Mouse (Mus musculus) T-helper 1 cell (primary cell): ENCODE results near the gene Kank2.

Experiments
- in situ Hi-C: fragments of 300-600 bp; cut with MboI, MseI; formaldehyde crosslinking; loops from one replicate; pipeline ENCODE4 v1.15.1; 2025; ENCODE audit warnings: high pct_unique_total_duplicates

The Kank2 gene

DNA sequence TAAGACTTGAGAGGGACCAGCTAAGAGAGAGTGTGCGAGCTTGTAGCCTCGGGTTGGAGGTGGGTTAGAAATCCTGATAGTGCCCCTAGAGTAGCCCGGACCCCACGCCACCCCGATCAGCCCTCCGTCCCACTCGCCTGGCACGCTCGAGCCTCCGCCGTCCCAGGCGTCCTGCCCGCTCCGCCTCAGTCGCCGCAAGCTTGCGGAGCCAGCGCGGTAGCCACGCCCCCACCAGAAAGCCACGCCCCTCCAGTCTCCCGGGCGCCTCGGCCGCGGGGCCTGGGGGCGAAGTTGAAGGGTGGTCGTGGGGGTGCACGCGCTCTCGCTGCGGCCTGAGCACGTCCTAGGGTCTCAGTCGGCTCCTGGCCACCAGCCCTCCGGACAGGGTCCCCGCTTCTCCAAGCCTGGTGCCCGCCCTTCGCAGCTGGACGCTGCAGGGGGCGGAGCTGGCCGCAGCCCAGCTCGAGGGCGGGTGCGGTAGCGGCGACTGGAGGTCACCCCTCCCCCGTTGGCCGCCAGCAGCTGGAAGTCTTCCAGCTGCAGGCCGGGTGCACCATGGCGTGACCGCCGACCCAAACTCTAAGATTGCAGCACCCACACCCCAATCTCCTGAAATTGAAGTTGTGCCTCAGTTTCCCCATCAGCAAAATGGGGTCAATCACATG, at the start of gene Kank2:
Kank2 (minus strand) TSS at position 400 of the 665 bp plus-strand sequence.
- in situ Hi-C loops: no loop called here

DNA sequence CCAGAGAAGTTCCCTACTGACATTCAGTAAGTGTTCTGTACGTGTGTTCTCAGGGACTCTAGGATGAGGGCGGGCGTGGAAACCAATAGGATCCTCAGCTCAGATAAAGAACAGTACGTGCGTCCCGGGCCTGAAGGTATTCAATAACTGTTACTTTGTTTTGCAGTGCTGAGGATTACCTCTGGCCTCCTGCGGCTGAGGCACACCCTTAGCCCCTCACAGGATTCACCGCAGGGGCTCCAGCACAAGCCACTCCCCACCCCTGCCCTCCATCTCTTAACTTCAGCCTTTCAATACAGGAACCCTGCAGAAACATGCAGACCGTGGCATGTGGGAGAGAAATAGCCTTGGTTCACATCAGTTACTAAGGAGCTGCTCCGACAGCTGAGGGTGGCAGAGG, 49.4 kb upstream of the Kank2 start:
- in situ Hi-C loops: no loop called here

DNA sequence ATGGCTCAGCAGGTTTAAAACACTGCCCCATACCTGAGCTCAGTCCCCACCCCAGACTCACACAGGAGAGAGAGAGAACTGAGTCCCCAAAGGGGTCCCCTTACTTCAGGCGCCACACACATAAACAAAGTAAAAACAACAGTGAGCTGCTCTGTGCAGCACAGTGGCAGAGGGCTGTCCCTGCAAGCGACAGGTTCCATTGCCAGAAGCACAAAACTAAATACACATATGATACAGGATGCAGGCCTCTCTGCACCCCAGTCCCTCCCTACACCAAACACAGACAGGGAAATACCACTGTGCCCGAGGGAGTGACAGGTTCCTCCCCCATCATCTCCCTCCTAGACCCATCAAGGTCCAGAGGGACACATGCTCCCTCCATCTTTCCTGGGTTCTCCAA, 48.9 kb upstream of the Kank2 start:
- in situ Hi-C loops: no loop called here

DNA sequence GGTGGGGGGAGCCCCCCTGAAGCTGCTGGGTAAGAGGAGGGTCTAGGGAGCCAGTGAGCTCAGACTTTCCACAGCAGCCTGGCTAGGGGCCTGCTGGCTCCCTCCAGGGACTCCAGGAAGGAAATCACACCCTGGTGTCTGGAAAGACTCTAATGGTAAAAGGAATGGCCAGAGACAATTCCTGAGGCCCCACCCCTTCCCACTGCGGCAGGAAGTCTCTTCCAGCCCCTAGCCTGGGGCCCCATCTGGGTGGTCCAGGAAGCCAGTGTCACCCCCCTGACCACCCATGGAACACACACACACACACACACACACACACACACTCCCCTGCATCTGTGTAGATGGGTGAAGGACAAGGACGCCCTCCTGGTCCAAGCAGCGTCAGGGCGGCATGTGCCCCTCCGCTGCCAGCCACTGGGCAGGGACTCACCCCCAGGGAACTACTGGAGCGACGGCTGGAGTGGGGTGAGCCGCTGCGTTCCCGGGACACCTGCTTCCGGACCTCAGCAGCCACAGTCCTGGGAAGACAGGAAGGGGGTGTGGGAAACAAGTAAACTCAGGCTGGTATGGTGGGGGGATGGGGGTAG, 48.3 kb upstream of the Kank2 start:
- in situ Hi-C loops: no loop called here

DNA sequence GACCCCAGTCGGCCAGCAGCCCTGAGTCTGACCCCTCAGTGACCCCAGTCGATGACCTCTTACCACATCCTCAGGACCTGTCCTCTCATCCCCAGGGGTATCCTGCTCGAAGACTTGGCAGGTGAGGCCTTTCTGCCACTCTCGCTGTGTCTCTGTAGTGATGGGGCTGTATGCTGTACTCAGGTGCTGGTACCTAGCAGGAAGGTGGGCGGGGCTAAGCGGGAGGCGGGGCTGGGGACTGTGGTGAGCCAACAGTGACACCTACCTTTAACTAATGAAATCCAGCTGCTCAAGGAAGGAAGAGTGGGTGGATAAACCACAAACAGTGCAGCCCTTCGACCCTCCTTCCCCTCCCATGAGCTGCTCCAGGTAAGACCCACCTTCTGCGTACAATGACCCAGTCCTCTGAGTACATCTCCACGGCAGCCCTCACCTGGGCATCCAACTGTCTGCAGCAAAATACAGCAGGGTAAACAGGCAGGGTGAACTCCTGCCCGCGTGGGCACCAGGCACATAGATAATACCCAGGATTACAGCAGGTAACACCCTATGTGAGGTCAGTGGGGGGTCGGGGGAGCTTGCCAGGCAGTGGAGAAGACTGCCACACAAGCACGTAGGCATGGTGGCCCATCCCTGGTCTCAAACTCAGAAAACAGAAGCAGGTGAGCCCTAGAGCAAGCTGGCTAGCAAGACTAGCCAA, 47.0 kb upstream of the Kank2 start:
- in situ Hi-C loops: no loop called here

DNA sequence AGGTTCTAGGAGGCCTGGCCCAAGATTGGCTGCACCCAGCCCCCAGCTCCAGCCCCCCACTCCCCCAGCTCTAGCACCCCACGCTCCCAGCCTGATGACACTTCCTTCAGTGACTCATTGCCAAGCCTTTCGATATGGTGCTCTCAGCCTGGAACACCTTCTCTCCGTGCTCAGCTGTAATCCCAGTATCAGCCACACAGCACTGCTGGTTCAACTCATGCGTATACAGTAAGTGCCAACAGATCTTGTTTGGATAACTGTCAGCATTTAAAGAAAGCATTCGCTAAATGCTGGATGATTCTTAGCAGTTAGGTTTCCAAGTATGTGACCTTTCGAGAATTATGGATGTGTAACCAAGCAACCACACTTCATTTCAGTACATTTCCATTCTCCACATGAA, 44.5 kb upstream of the Kank2 start:
- in situ Hi-C loops: no loop called here

DNA sequence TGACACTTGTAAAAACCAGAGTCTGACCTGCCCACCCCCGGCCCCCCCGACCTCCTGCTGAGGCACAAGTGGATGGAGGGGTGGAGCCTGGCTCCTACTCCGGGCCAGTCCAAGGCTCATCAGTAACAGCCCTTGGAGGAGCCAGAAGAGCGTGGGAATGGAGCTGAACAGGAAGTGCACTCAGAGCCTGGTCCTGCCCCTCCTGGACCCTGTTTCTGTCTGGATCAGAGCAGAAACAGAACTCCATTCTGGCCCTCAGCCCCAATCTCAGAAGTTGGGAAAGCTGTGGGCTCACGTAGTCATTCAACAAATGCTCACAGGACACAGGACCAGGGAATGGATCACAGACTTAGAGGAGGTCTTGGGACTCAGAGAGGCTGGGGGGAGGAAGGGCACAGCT, 43.8 kb upstream of the Kank2 start:
- in situ Hi-C loops: no loop called here

DNA sequence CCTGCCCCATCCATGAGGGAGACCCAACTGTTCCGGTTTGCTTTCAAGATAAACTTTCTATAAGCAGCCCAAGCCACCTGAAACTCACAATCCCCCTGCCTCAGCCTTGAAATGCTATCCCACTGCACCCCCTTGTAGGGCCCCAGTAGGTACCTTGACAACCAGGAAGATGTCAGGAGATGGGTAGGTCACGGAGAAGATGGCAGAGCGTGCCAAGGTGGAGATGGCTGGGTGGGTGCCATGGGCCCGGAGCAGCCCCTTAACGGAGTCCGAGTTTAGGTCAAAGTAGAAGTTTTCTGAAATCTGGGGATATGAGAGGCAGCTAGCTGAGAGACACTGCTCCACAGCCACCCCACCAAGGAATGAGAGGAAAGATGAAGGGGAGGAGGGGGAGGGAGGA, 42.8 kb upstream of the Kank2 start:
- in situ Hi-C loops: no loop called here

DNA sequence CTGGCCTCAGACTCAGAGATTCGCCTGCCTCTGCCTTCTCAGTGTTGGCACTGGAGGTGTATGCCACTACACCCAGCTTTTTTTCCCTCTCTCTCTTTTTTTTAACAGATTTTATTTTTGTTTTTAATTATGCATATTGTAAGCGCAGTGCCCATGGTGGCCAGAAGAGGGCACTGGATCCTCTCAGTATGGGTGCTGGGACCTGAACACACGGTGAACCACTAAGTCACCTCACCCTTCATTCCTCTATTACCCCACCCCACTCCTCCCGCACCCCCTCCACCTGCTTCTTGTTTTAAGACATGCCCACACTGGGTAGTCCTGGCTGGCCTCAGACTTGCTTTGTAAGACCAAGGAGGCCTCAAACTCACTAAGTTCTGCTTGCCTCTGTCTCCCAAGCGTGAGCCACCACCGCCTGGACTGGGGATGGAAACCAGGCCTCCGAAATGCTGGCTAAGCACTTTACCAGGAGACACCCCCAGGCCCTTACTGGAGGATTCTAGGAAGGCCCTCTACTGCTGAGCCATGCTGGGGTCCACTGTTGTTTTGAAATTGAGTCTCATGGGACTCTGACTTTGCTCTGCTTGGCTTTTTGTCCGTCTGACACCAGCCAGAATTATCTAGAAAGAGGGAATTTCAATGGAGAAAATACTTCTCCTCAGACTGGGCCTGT, 41.7 kb upstream of the Kank2 start:
- in situ Hi-C loops: no loop called here

DNA sequence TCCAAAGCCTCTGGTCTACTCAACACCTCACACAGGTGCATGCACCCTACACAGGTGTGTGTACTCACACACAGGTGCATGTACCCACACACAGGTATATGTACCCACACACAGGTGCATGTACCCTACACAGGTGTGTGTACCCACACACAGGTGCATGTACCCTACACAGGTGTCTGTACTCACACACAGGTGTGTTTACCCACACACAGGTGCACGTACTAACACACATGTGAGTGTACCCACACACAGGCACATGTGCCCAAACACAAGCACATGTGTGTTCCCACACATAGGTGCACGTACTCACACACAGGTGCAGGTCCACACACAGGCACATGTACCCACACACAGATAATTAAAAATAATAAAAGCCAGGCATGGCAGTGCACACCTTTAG, 39.1 kb upstream of the Kank2 start:
- in situ Hi-C loops: no loop called here

DNA sequence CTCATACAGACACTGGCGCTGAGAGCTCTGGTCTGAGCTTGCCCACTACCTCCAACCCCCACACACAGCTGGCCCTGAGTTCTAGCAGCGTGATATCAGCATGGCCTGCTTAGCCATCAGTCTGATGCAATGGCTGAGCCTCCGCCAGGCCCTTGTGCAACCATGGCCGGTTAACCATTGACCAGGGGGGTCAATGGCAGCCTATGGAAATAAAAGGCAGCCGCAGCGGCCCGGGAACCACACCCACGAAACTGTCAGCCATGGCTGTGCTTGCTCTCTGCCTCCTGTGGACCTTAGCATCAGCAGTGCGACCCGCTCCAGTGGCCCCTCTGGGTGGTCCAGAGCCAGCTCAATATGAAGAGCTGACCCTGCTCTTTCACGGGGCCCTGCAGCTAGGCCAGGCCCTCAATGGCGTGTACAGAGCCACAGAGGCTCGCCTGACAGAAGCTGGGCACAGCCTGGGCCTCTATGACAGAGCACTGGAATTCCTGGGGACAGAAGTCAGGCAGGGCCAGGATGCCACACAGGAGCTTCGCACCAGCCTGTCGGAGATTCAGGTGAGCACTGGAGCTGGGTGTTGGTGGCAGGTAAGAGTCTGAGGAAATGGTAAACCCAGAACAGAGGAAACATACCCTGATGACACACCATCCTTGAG, 36.8 kb upstream of the Kank2 start, which contains the start of gene Angptl8:
Angptl8 (plus strand) TSS at position 253 of the 655 bp plus-strand sequence.
- in situ Hi-C loops: no loop called here

DNA sequence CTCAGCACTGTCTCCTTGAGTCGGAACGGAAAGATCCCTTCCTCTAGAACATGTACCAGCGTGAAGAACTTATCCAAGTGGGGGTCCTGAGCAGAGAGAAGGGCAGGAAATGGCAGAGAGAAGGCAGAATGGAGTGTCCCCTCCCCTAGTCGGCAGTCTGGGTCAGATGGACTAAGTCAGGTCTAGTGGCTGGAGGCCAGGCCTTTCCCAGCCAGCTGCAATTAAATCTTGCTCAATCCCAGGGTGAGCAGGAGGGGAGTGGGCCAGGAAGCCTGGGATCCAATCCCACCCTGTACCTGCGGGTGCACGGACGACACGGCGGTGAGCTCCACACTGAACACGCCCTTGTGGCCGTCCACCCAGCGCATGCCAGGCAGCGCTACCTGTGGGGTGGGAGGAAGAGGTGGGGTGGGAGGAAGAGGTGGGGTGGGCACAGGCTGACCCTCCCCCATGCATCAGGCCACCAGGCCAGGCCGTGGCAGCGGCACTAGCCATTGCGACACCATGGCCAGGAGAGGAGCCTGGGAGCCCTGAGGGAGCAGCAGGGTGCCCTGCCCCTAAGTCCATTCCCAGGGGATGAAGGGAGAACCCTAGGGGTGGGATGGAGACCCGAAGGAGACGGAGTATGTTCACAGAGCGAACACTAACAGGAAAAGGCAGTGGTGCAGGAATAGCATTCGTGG, 33.2 kb upstream of the Kank2 start:
- in situ Hi-C loops: no loop called here

DNA sequence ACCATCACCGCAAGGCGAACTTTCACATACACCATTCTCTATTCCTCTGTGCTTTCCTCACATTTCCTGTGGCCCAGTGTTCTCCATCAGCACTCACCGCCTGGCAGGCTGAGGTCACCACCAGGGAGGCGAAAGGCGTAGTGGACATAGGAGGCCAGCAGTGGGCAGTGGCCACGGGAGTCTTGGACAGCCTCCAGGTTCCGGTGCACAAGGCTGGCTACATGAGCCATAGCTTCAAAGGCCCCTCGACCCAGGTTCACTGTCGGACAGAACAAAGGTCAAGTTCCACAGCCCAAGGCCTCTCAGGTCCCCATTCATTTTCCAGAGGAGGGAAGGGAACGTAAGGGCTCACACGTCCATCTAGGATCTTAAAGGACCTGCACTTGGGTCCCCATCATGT, 32.4 kb upstream of the Kank2 start:
- in situ Hi-C loops: no loop called here

DNA sequence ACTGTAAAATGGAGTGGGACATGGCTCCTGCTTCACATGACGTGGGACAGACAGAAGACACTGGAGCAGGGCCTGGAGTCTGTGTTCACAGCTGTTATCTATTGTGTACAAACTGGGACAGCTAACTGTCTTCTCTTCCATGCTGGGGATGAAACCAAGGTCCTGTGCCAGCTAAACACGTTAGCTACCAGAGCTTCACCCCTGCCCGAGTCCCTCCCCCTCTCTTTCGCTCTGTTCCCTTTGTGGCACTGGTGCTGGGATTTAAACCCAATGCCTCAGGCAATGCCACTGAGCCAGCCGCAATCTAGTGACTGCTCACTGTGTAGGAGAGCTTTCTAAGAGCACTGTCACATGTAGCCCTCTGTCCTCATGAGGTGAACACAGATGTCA, 31.9 kb upstream of the Kank2 start:
- in situ Hi-C loops: no loop called here

DNA sequence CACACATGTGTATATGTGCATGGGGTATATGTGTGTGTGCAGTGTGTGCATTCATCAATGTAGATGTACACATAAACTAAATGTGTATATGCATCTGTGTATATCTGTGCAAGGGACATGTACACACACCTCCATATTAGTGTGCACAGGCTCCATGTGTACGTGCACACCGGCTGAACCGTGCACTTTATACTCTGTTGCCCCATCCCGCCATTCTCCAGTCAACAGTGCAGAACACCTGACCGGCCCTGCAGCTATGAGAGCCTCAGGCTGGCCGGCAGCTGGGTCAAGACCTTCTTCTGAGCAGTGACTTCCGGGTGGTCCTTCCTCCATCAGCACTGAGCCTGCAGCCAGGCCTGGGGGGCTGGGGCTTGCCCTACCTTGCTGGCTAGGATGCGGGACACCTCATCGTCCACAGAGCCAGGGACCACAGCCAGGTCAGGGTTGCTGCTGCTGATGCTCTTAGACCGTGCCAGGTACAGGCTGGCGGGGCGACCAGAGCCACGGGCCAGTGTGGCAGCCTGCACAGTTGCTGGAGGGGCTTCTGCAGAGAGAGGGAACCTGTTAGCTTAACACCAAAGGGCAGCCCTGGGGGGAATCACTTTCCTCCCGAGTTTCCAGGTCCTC, 31.4 kb upstream of the Kank2 start:
- in situ Hi-C loops: no loop called here

DNA sequence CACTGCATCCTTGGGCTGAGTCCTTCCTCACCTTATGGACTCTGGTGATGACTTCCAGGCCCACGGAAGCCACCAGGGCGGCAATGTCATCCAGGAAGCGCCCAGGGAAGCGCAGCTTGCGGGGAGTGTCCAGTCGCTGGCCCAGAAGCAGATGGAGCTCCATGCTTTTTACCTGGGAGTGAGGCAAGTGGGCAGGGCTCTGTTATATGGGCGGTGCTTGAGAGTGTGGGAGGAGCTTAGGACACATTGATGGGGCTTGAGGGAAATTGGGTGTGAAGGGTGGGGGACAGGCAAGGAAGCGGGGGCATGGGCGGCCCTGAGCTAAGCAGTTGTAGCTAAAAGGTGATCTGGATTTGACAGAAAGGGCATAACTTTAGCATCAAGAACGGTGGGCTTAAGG, 25.8 kb upstream of the Kank2 start:
- in situ Hi-C loops: loop anchor here (5.0 kb wide), 1 partner anchor 68 kb away; no protein-coding TSS in a partner anchor

DNA sequence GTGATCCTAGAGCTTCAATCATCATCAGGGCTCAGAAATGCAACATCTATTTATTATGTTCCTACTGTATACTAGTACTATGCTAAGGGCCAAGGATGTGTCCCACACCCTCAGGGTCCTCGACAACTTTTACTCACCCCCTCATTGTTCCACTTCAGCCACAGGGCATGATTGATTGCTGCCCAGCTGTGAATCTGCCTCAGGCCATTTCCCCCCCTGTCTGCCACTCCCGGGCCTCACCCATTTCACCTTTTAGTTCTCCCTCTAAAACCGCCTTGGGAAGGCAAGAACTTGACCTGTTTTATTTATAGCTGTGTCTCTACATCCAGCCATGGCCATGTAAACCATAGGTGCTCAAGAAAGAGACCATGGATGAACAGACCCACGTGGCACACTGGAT, 25.4 kb upstream of the Kank2 start:
- in situ Hi-C loops: loop anchor here (5.0 kb wide), 1 partner anchor 68 kb away; no protein-coding TSS in a partner anchor

DNA sequence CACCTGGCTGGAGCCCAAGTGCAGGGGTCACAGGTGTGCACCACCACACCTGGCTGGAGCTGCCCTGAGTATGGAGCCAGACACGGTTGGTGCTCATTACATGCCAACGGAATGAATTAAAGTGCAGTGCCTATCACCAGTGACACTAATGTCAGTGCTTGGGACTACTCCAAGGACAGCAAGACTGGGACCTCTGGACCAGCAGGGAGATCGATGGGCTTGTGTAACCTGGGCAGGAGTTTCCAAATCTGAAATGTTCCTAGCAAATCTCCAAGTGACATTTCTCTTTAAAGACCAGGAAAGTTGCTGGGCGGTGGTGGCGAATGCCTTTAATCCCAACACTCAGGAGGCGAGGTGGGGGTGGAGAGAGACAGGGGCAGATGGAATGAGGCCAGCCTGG, 24.1 kb upstream of the Kank2 start:
- in situ Hi-C loops: loop anchor here (5.0 kb wide), 1 partner anchor 70 kb away; no protein-coding TSS in a partner anchor

DNA sequence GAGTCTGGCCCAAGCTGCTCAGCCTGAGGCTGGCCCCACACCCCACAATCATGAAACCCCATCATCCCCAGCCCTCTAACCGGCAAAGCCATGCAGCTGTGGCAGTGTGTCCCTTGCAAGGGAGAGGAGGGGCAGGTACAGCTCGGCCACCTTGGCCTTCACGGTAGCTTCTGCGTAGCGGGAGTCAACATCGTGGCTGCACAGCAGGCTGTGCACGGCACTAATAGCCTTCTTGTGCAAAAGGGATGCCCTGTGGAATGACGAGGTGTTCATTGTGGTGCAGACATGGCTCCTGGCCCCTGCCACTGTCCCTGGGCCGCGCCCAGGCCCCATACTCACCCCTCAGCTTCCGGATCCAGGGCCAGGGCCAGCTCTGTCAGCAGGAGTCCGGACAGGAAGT, 21.6 kb upstream of the Kank2 start:
- in situ Hi-C loops: loop anchor here (5.0 kb wide), 1 partner anchor 72 kb away; no protein-coding TSS in a partner anchor

DNA sequence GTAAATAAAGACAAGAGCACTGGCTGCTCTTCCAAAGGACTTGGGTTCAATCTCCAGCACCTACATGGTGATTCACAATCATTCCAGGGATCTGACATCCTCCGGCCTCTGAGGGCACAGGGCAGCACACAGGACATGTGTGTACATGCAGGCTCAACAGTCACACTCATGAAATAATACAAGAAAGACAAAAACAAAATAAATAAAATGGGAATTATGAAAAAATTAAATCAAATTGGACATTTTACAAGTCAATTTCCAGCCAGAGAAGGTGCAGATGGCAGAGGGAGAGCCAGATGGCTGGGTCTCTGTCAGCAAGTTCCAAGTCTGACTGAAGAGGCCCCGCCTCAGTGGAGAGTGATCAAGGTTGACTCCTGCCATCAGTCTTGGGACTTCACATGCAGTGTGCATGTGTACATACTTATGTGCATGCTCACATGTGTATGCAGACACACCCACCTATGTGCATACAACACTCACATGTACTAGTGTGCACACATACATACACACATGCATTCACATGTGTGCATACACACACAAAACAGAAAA, 20.7 kb upstream of the Kank2 start:
- in situ Hi-C loops: no loop called here
